Mouse (Mus musculus) midbrain, embryonic 13.5 days (tissue): ENCODE measurements around the gene Ccdc177. TPM values are rescaled to one million over a fixed set of nuclear protein-coding genes. Genes with fewer than 3 reads are reported as not detected.
A peak's percentile ranks its signal among the peaks of the same experiment; 100 is the strongest.
"Not testable (repeated sequence)": the region's sequence is repeated elsewhere in the genome, so short reads cannot be mapped to it uniquely, and the experiment has no call there.

Experiments used
- ATAC-seq: fragments of 200-750 bp; cut with Nextera tagmentation; 2 replicates; pipeline ENCODE4 v1.8.0; 2017; ENCODE audit warnings: mild to moderate bottlenecking, moderate TSS enrichment, moderate library complexity
- H3K27ac ChIP-seq: fragments of 300-500 bp; sonication (generic); 2 replicates; pipeline ENCODE4 v1.5.1; 2015; ENCODE audit warnings: inconsistent platforms, mild to moderate bottlenecking, moderate library complexity
- H3K27me3 ChIP-seq: fragments of 300-500 bp; sonication (generic); 2 replicates; pipeline ENCODE4 v1.6.1; 2015; ENCODE audit warnings: mild to moderate bottlenecking, inconsistent platforms
- H3K36me3 ChIP-seq: fragments of 300-500 bp; sonication (generic); 2 replicates; pipeline ENCODE4 v1.6.1; 2015; ENCODE audit warnings: mild to moderate bottlenecking, inconsistent platforms
- H3K4me1 ChIP-seq: fragments of 300-500 bp; sonication (generic); replicated peaks from 2 replicates; pipeline ENCODE4 v1.6.1; 2015; ENCODE audit warnings: inconsistent platforms
- H3K4me2 ChIP-seq: fragments of 300-500 bp; sonication (generic); replicated peaks from 2 replicates; pipeline ENCODE4 v1.6.1; 2015; ENCODE audit warnings: moderate library complexity, mild to moderate bottlenecking, inconsistent platforms
- H3K4me3 ChIP-seq: fragments of 300-500 bp; sonication (generic); replicated peaks from 2 replicates; pipeline ENCODE4 v1.5.1; 2015; ENCODE audit warnings: mild to moderate bottlenecking, inconsistent platforms
- H3K9ac ChIP-seq: fragments of 300-500 bp; sonication (generic); replicated peaks from 2 replicates; pipeline ENCODE4 v1.6.1; 2015; ENCODE audit warnings: mild to moderate bottlenecking, inconsistent platforms
- H3K9me3 ChIP-seq: fragments of 300-500 bp; sonication (generic); 2 replicates; pipeline ENCODE4 v1.6.1; 2016; ENCODE audit warnings: mild to moderate bottlenecking, inconsistent platforms
- WGBS: fragments of 180-500 bp; shearing (Covaris S2); methylation state at CpG from one replicate; pipeline ENCODE4 v1.1.7; 2015; 5-methylcytosine and 5-hydroxymethylcytosine counted together
- polyA plus RNA-seq: library from polyadenylated mRNA; unstranded; fragments of >200 nt; fragmentation: Nextera tagmentation; extraction: Ambion mirVana; gene quantifications from 2 replicates; pipeline ENCODE4 v1.2.1, GENCODE M21; 2015

The Ccdc177 gene
- polyA plus RNA-seq, 1 experiment from 2014 or later: 6.6 TPM

- peak overlapping the region; percentile 92 for H3K9ac ChIP-seq
- ATAC-seq: no peak
- H3K36me3 ChIP-seq: no peaks in the 10 kb centered on the region
- H3K27me3 ChIP-seq: no peaks in the 10 kb centered on the region; the same call in 1 of the 2 replicates
- 43% methylated on average over 6 of the region's 6 CpGs for WGBS
- no peaks in the 10 kb centered on the region for H3K9me3 ChIP-seq
- H3K4me3 ChIP-seq: peak overlapping the region; percentile 90
- peak overlapping the region; percentile 87 for H3K4me2 ChIP-seq
- H3K4me1 ChIP-seq: peaks cover 44% of the 10 kb centered on the region
- no peak overlapping the region; the same call in 1 of the 2 replicates for H3K27ac ChIP-seq
These were observed 31.3 kb upstream of the Ccdc177 start for GRCm38 (mm10) chr12:80791571-80792444.

- Histone ChIP-seq H3K36me3 (no peaks in the 10 kb centered on the region), H3K4me2 (peak overlapping the region; percentile 87), H3K9me3 (no peaks in the 10 kb centered on the region), H3K4me1 (peaks cover 44% of the 10 kb centered on the region), H3K27ac (peak overlapping the region; percentile 98), H3K4me3 (peak overlapping the region; percentile 90), H3K27me3 (no peaks in the 10 kb centered on the region; the same call in 1 of the 2 replicates), H3K9ac (peak overlapping the region; percentile 92)
- ATAC-seq: no peak
- WGBS: 1% methylated on average over 74 of the region's 80 CpGs
These were observed 30.4 kb upstream of the Ccdc177 start for GRCm38 (mm10) chr12:80790700-80791570.

GRCm38 (mm10) chr12:80789849-80790694 lies 29.6 kb upstream of the Ccdc177 start, which contains the start of gene Susd6:
Susd6 (plus strand) TSS chr12:80790510.
- 3% methylated on average over 56 of the region's 56 CpGs for WGBS
- Histone ChIP-seq H3K36me3 (no peaks in the 10 kb centered on the region), H3K4me1 (peaks cover 37% of the 10 kb centered on the region), H3K27ac (peak within 1 kb of the TSS; percentile 98), H3K9me3 (no peaks in the 10 kb centered on the region), H3K4me2 (peak within 1 kb of the TSS; percentile 87), H3K4me3 (peak within 1 kb of the TSS; percentile 90), H3K27me3 (no peaks in the 10 kb centered on the region; the same call in 1 of the 2 replicates), H3K9ac (peak within 1 kb of the TSS; percentile 92)
- ATAC-seq: peak; percentile 98

- H3K36me3 ChIP-seq, H3K27ac ChIP-seq, H3K9me3 ChIP-seq, H3K27me3 ChIP-seq, ATAC-seq, H3K4me2 ChIP-seq, H3K9ac ChIP-seq, H3K4me3 ChIP-seq: not testable (repeated sequence)
- peaks cover 35% of the 10 kb centered on the region for H3K4me1 ChIP-seq
- WGBS: 83% methylated on average over 4 of the region's 4 CpGs
These were observed 28.8 kb upstream of the Ccdc177 start for GRCm38 (mm10) chr12:80789276-80789675.

- H3K27me3 ChIP-seq: no peaks in the 10 kb centered on the region; the same call in 1 of the 2 replicates
- WGBS: 93% methylated on average over 3 of the region's 3 CpGs
- ATAC-seq: no peak
- no peak overlapping the region for H3K9ac ChIP-seq
- peaks cover 27% of the 10 kb centered on the region for H3K4me1 ChIP-seq
- H3K36me3 ChIP-seq: no peaks in the 10 kb centered on the region
- H3K4me2 ChIP-seq: no peak overlapping the region
- H3K9me3 ChIP-seq: no peaks in the 10 kb centered on the region
- no peak overlapping the region for H3K27ac ChIP-seq
- no peak overlapping the region for H3K4me3 ChIP-seq
These were observed 27.7 kb upstream of the Ccdc177 start for GRCm38 (mm10) chr12:80788188-80788587.

- Histone ChIP-seq H3K36me3 (no peaks in the 10 kb centered on the region), H3K27ac (no peak overlapping the region), H3K9ac (no peak overlapping the region), H3K9me3 (no peaks in the 10 kb centered on the region), H3K4me2 (no peak overlapping the region), H3K4me1 (peaks cover 21% of the 10 kb centered on the region), H3K27me3 (no peaks in the 10 kb centered on the region; the same call in 1 of the 2 replicates), H3K4me3 (no peak overlapping the region)
- no peak for ATAC-seq
- 60% methylated on average over 11 of the region's 11 CpGs for WGBS
These were observed 27.1 kb upstream of the Ccdc177 start for GRCm38 (mm10) chr12:80787604-80788003.

GRCm38 (mm10) chr12:80786591-80786990 lies 26.1 kb upstream of the Ccdc177 start:
- Histone ChIP-seq H3K27ac (no peak overlapping the region), H3K4me2 (no peak overlapping the region), H3K4me1 (peaks cover 11% of the 10 kb centered on the region), H3K27me3 (no peaks in the 10 kb centered on the region; the same call in 1 of the 2 replicates), H3K4me3 (no peak overlapping the region), H3K9ac (no peak overlapping the region), H3K9me3 (no peaks in the 10 kb centered on the region), H3K36me3 (no peaks in the 10 kb centered on the region)
- 87% methylated on average over 1 of the region's 1 CpGs for WGBS
- no peak for ATAC-seq

GRCm38 (mm10) chr12:80785597-80785996 lies 25.1 kb upstream of the Ccdc177 start:
- H3K4me3 ChIP-seq: no peak overlapping the region
- H3K36me3 ChIP-seq: no peaks in the 10 kb centered on the region
- H3K9ac ChIP-seq: no peak overlapping the region
- no peaks in the 10 kb centered on the region for H3K9me3 ChIP-seq
- peaks cover 5% of the 10 kb centered on the region for H3K4me1 ChIP-seq
- 94% methylated on average over 4 of the region's 4 CpGs for WGBS
- no peak overlapping the region for H3K4me2 ChIP-seq
- no peak for ATAC-seq
- no peak overlapping the region for H3K27ac ChIP-seq
- no peaks in the 10 kb centered on the region; the same call in 1 of the 2 replicates for H3K27me3 ChIP-seq

GRCm38 (mm10) chr12:80785005-80785404 lies 24.5 kb upstream of the Ccdc177 start:
- no peak overlapping the region for H3K27ac ChIP-seq
- WGBS: 87% methylated on average over 5 of the region's 5 CpGs
- H3K9ac ChIP-seq: no peak overlapping the region
- no peak overlapping the region for H3K4me2 ChIP-seq
- H3K36me3 ChIP-seq: no peaks in the 10 kb centered on the region
- H3K4me3 ChIP-seq: no peak overlapping the region
- no peaks in the 10 kb centered on the region; the same call in 1 of the 2 replicates for H3K27me3 ChIP-seq
- H3K9me3 ChIP-seq: no peaks in the 10 kb centered on the region
- H3K4me1 ChIP-seq: peaks cover 5% of the 10 kb centered on the region
- no peak for ATAC-seq

- H3K4me1 ChIP-seq: no peaks in the 10 kb centered on the region
- H3K9me3 ChIP-seq: no peaks in the 10 kb centered on the region
- no peak overlapping the region for H3K4me2 ChIP-seq
- H3K36me3 ChIP-seq: no peaks in the 10 kb centered on the region
- no peak for ATAC-seq
- WGBS: 76% methylated on average over 1 of the region's 1 CpGs
- H3K4me3 ChIP-seq: no peak overlapping the region
- no peaks in the 10 kb centered on the region; the same call in 1 of the 2 replicates for H3K27me3 ChIP-seq
- no peak overlapping the region for H3K9ac ChIP-seq
- no peak overlapping the region for H3K27ac ChIP-seq
These were observed 23.4 kb upstream of the Ccdc177 start for GRCm38 (mm10) chr12:80783889-80784288.

GRCm38 (mm10) chr12:80782892-80783291 lies 22.4 kb upstream of the Ccdc177 start:
- 62% methylated on average over 3 of the region's 3 CpGs for WGBS
- no peaks in the 10 kb centered on the region for H3K9me3 ChIP-seq
- no peak overlapping the region for H3K27ac ChIP-seq
- no peak for ATAC-seq
- no peak overlapping the region for H3K4me3 ChIP-seq
- no peaks in the 10 kb centered on the region for H3K36me3 ChIP-seq
- no peaks in the 10 kb centered on the region for H3K4me1 ChIP-seq
- no peaks in the 10 kb centered on the region; the same call in 1 of the 2 replicates for H3K27me3 ChIP-seq
- H3K9ac ChIP-seq: no peak overlapping the region
- H3K4me2 ChIP-seq: no peak overlapping the region
